Mouse (Mus musculus): ENCODE measurements around the gene Lrp6. TPM values are rescaled to one million over a fixed set of nuclear protein-coding genes. Genes with fewer than 3 reads are reported as not detected.

Gene Lrp6
- polyA plus RNA-seq, 1 experiment, result 5.0 TPM

DNA sequence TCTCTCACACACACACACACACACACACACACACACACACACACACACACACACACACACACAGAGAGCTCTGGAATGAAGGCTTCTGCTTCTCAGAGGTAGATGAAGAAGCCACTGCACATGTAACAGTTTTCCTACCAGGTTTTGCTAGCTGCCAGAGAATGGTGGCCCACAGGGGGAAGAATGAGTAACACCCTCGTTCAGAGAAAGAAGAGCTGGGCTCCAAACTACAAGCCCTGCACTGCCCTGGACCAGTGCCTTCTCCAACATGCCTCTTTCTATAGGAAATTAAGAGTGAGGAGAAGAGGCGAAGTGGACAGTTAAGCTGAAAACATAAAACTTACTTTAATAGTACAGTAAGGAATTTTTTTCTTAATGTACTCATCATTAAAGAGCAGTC lies 56.5 kb downstream of the Lrp6 start:
- peaks cover 52% of the 10 kb centered on the region for H3K36me3 ChIP-seq (replicated peaks; ENCODE audit: low read length)
- H3K9me3 ChIP-seq, result no peaks in the 10 kb centered on the region
- H3K27me3 ChIP-seq (replicated peaks), result no peaks in the 10 kb centered on the region
- no peak for TF ChIP-seq FLI1 (IDR thresholded peaks at IDR 0.05; ENCODE audit: low read length)
- TF ChIP-seq GATA1 (IDR thresholded peaks at IDR 0.05; ENCODE audit: borderline replicate concordance, low read length), result no peak
- H3K4me3 ChIP-seq (replicated peaks), result no peak overlapping the region
- H3K4me1 ChIP-seq, result peaks cover under 1% of the 10 kb centered on the region; the same call in 1 of the 2 replicates

DNA sequence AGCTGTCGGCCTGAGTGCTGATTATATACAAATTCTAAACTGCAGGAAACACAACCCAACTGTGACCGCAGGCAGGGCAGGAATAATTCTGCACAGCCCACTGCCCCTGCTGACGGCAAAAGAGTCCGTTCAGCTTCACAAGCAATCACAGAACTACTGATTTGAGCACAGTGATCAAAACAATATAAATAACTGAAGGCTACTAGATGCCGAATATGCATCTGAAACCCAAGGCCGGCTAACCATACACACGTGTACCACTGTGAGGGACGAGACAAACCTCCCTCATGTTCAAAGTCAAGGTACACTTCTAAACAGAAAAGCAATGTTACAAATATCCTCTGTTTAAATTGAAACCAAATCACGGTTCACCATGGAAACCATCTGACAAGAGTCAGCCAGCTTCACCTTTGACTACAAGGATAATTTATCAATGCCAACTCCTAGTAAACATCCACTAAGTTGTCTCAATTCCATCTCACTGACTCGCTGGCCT lies 57.0 kb downstream of the Lrp6 start:
- TF ChIP-seq FLI1 (IDR thresholded peaks at IDR 0.05; ENCODE audit: low read length) (no peak), GATA1 (IDR thresholded peaks at IDR 0.05; ENCODE audit: borderline replicate concordance, low read length) (no peak)
- no peaks in the 10 kb centered on the region for H3K9me3 ChIP-seq
- H3K4me3 ChIP-seq (replicated peaks), result no peak overlapping the region
- H3K4me1 ChIP-seq, result no peaks in the 10 kb centered on the region
- no peaks in the 10 kb centered on the region for H3K27me3 ChIP-seq (replicated peaks)
- peaks cover 57% of the 10 kb centered on the region for H3K36me3 ChIP-seq (replicated peaks; ENCODE audit: low read length)

DNA sequence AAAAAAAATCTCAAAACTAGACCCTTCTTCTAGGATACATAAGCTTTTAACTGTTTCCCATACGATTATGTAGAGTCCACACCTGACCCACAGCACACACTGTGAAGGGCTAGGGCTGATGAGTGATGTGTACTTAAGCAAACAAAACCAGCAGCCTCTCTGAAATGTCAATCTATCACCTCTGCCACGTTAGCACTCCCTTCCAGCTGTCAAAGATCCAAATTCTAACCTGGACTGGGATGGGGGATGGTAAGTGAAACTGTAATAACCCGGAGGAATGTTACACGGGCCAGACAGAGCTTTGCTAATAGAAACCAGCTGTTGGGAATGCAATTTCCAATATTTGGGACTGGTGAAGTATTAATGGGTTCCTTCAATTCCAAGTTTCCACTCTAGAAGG lies 61.9 kb downstream of the Lrp6 start:
- no peaks in the 10 kb centered on the region for H3K27me3 ChIP-seq (replicated peaks)
- TF ChIP-seq GATA1 (IDR thresholded peaks at IDR 0.05; ENCODE audit: borderline replicate concordance, low read length) (no peak), FLI1 (IDR thresholded peaks at IDR 0.05; ENCODE audit: low read length) (no peak)
- H3K9me3 ChIP-seq, result no peaks in the 10 kb centered on the region
- no peak overlapping the region for H3K4me3 ChIP-seq (replicated peaks)
- peaks cover 64% of the 10 kb centered on the region for H3K36me3 ChIP-seq (replicated peaks; ENCODE audit: low read length)
- 0 out of 2 replicates have a peak, but pooled peaks cover 3% of the 10 kb centered on the region for H3K4me1 ChIP-seq

DNA sequence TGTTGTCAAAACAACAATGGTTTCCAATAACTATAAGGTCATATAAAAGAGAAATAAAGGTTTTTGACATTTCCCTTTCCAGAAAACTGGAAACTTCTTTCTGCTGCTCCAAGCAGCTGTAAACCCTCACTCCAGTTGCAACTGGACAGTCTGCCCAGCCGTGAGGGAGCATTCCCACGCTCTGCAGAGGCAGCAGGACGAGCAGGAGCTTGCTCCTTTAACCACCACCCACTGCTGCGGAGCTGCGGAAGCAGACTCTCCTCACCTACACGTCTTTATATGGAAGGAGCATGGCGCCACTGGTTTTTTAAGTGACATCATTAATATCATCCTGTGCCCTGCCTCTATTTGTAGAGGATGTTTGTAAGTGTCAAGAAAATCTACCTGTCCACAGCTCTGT lies 64.4 kb downstream of the Lrp6 start:
- H3K36me3 ChIP-seq (replicated peaks; ENCODE audit: low read length), result peaks cover 76% of the 10 kb centered on the region
- TF ChIP-seq GATA1 (IDR thresholded peaks at IDR 0.05; ENCODE audit: borderline replicate concordance, low read length) (no peak), FLI1 (IDR thresholded peaks at IDR 0.05; ENCODE audit: low read length) (no peak)

DNA sequence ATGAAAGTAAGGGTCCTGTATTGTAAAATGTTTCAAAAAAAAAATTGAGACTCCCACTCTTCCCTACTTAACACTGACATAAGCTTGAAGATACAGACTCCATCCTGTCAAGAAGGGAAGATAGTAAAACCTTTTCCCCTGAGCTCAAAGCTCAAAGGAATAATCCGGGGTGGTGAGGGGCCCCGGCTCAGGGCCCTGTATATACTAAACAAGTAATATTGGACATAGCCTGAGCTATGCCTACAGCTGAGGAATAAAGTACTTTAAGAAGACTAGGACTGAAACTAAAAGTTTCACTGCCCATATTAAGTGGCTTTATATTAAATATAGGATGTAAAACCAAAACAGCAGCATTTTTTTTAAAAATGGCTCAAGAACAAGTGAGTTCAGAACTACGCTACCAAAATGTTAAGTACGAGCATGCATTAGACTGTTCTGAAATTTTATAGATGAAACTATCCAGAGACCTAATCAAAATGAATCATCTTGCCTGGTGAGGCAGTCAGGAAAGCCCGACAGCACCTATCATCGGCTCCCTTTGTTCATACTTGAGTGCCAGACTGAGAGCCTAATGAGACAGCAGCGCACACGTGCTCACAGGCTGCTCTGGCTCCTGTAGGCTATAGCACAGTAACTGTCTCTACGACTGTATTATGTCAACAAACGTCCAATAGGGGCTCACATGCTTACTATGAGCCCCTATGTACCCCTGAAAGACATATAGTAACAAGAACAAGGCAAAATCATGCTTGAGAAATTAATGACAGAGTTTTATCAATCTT lies 66.2 kb downstream of the Lrp6 start:
- no peak for TF ChIP-seq GATA1 (IDR thresholded peaks at IDR 0.05; ENCODE audit: borderline replicate concordance, low read length)
- no peak for TF ChIP-seq FLI1 (IDR thresholded peaks at IDR 0.05; ENCODE audit: low read length)
- no peaks in the 10 kb centered on the region for H3K27me3 ChIP-seq (replicated peaks)
- H3K4me1 ChIP-seq, result 0 out of 2 replicates have a peak, but pooled peaks cover 3% of the 10 kb centered on the region
- peaks cover 60% of the 10 kb centered on the region for H3K36me3 ChIP-seq (replicated peaks; ENCODE audit: low read length)
- no peak overlapping the region for H3K4me3 ChIP-seq (replicated peaks)
- H3K9me3 ChIP-seq, result no peaks in the 10 kb centered on the region

More for the DNA sequence above, 64.4 kb downstream of the Lrp6 start:
- H3K4me3 ChIP-seq (replicated peaks), result no peak overlapping the region
- H3K4me1 ChIP-seq, result 0 out of 2 replicates have a peak, but pooled peaks cover 3% of the 10 kb centered on the region
- no peaks in the 10 kb centered on the region for H3K9me3 ChIP-seq
- H3K27me3 ChIP-seq (replicated peaks), result no peaks in the 10 kb centered on the region

DNA sequence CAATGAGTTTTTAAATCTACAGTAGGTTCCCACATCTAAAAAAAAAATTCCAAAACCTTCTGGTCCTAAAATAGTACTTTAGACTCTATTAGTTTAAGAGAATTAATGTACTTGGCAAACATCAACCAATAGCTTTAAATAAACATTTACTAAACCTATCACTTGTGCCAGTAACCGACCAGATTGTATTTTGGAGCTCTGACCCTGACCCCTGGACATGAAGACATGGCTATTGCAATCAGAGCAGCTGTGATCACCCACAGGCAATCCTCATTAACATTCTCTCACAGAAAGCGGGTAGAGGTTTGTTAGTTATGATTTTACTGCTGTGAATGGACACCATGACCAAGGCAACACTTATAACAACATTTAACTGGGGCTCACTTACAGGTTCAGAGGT lies 67.7 kb downstream of the Lrp6 start:
- peaks cover 52% of the 10 kb centered on the region for H3K36me3 ChIP-seq (replicated peaks; ENCODE audit: low read length)
- H3K9me3 ChIP-seq, result no peaks in the 10 kb centered on the region
- no peak overlapping the region for H3K4me3 ChIP-seq (replicated peaks)
- 0 out of 2 replicates have a peak, but pooled peaks cover 3% of the 10 kb centered on the region for H3K4me1 ChIP-seq
- no peaks in the 10 kb centered on the region for H3K27me3 ChIP-seq (replicated peaks)
- TF ChIP-seq GATA1 (IDR thresholded peaks at IDR 0.05; ENCODE audit: borderline replicate concordance, low read length) (no peak), FLI1 (IDR thresholded peaks at IDR 0.05; ENCODE audit: low read length) (no peak)

DNA sequence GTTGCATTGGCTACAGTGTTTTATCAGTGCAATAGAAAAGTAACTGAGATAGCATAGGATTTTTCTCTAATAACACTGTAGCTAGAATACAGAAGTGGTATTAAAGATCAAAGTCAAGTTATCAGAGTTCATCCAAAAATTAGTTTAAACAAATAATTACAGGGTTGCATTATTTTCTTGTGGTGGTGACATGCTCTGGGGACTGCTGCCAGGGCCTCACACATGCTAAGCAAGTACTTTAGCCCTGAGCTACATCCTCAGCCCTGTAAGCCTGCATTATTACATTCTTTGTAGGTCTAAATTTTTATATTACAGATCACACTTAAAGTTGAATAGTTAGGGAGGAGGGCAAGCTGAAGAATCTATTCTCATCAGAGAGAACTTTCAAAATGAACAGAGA lies 68.2 kb downstream of the Lrp6 start:
- no peak for TF ChIP-seq FLI1 (IDR thresholded peaks at IDR 0.05; ENCODE audit: low read length)
- TF ChIP-seq GATA1 (IDR thresholded peaks at IDR 0.05; ENCODE audit: borderline replicate concordance, low read length), result no peak
- Histone ChIP-seq H3K27me3 (replicated peaks) (no peaks in the 10 kb centered on the region), H3K4me3 (replicated peaks) (no peak overlapping the region), H3K9me3 (no peaks in the 10 kb centered on the region), H3K4me1 (0 out of 2 replicates have a peak, but pooled peaks cover 3% of the 10 kb centered on the region), H3K36me3 (replicated peaks; ENCODE audit: low read length) (peaks cover 47% of the 10 kb centered on the region)

DNA sequence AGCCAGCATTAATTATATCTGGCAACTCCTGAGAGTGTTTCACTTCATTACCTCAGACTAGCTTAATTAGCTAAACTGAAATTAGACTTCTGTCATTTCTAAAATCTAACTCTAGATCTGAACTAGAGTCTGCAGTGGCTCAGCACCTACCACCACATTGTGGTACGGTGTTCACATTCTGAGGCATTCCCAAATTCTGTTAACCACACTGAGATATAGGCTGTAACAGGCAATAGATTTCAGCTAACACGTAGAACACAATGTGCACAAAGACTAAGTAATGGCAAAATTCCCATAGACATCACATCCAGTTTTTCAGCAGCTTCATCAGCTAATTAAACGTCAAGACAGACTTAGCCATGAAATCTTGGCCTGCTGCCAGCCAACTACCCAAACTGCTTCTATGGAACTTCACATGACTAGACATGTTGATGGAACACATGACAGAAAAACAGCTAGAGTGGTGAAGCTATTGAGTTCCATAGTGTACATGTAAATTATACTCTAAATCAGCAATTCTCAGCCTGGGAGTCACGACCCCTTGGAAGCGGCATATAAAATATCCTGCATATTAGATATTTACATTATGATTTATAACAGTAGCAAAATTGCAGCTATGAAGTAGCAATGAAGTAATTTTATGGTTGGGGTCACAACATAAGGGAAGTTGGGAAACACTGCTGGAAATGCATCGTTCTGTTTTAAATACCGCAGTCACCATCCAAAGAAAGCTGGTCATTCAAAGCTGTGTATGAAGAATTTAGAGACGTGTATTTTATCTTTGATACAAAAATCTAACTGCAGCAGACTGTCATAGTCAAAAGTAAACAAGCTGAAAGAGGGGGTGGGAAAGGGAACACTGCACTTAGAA lies 71.7 kb downstream of the Lrp6 start:
- H3K36me3 ChIP-seq (replicated peaks; ENCODE audit: low read length), result peaks cover 39% of the 10 kb centered on the region
- no peaks in the 10 kb centered on the region for H3K27me3 ChIP-seq (replicated peaks)
- TF ChIP-seq FLI1 (IDR thresholded peaks at IDR 0.05; ENCODE audit: low read length), result no peak
- TF ChIP-seq GATA1 (IDR thresholded peaks at IDR 0.05; ENCODE audit: borderline replicate concordance, low read length), result no peak
- H3K4me1 ChIP-seq, result no peaks in the 10 kb centered on the region
- no peak overlapping the region for H3K4me3 ChIP-seq (replicated peaks)
- H3K9me3 ChIP-seq, result no peaks in the 10 kb centered on the region

DNA sequence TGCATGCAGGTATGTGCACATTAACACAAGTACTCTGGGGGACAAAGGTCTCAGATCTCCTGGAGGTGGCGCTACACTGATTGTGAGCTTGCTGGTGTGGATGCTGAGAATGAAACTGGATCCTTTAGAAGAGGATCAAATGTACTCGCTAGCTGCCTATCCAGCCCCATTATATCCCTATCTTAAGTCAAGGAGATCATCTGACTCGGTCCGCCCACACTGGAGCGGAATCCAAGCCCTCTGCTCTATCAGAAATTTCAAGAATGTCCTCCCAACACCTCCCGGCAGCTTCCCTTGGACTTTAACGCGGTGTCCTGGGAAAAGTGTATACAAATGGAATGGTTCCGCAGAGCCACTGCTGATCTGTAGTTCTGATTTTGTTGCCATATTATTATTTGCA lies 77.1 kb downstream of the Lrp6 start:
- no peaks in the 10 kb centered on the region for H3K27me3 ChIP-seq (replicated peaks)
- no peaks in the 10 kb centered on the region for H3K4me1 ChIP-seq
- no peaks in the 10 kb centered on the region for H3K9me3 ChIP-seq
- H3K36me3 ChIP-seq (replicated peaks; ENCODE audit: low read length), result peaks cover 51% of the 10 kb centered on the region
- no peak for TF ChIP-seq FLI1 (IDR thresholded peaks at IDR 0.05; ENCODE audit: low read length)
- no peak for TF ChIP-seq GATA1 (IDR thresholded peaks at IDR 0.05; ENCODE audit: borderline replicate concordance, low read length)
- H3K4me3 ChIP-seq (replicated peaks), result no peak overlapping the region

All from megakaryocyte, embryonic 14.5 days (primary cell).